Mouse (Mus musculus): ENCODE measurements around the gene Pik3ap1.

The Pik3ap1 gene

DNA sequence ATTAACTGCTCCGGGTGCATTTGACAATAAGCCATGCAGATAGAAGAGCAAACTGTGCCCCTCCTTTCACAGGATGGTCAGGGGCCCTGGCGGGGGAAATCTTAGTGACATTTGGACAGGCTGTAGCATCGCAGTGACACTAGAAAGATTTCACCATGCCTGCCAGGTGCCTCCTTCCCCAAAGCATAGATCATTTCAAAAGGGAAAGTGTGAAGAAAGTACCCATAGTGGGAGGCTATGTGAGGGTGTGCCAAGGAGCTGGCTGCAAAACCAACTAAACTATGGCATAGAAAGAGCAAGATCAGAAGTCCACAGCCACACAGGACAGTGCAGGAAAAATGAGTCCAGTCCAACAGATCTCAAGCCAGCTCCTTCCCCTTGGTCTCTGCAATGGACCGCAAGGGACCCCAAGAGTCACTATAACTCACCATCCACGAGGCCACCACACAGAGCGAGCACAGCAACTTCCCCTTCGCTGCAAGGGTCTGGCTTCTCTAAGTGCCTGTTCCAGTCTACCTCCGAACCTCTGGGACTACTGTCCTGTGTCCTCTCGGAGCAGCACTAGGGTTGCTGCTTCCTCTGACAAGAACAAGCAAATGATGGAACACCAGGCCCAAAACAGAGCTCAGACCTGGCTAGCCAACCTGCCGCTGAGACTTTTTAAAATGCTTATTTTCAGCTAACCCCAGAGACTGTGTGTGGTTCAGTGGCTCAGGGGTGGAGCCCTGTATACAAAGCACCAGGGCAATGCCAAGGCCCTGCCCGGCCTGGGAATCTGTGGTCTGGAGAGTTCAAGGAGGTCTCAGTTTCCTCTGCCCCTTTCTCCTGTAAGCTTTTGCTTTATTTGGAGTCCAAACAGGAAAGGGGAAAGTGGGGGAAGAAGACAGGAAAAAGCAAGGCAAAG, 15.1 kb downstream of the Pik3ap1 start:
- no peak for DNase-seq (ENCODE audit: low read depth, low spot score)

- DNase-seq (ENCODE audit: low read depth, low spot score): peak; percentile 21
These were observed 17.9 kb downstream of the Pik3ap1 start for GRCm38 (mm10) chr19:41366854-41367517.

GRCm38 (mm10) chr19:41366192-41366853, 18.6 kb downstream of the Pik3ap1 start:
- peak; percentile 75 for DNase-seq (ENCODE audit: low read depth, low spot score)

GRCm38 (mm10) chr19:41365570-41365969, 19.3 kb downstream of the Pik3ap1 start:
- no peak for DNase-seq (ENCODE audit: low read depth, low spot score)

GRCm38 (mm10) chr19:41364509-41364908, 20.4 kb downstream of the Pik3ap1 start:
- no peak for DNase-seq (ENCODE audit: low read depth, low spot score)

DNA sequence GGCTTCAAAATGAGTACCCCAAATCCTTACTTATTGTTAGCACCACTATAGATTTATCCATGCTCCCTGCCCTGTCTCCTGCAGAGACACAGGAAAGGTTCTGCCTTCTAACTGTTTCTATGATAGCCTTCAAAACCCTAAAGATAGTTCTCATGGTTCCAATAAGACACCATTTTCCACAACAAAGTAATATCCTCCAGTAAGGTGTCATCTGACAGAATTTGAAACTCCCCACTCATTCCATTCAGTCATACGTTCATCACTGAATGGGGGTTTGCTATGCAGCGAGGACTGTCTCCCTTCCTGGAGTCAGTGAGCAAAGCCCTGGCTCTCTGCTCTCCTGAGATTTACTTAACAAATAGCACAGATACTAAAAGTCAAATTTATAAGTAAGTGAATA, 21.9 kb downstream of the Pik3ap1 start:
- no peak for DNase-seq (ENCODE audit: low read depth, low spot score)

- peak; percentile 55 for DNase-seq (ENCODE audit: low read depth, low spot score)
These were observed 24.4 kb downstream of the Pik3ap1 start for GRCm38 (mm10) chr19:41360459-41360858.

DNA sequence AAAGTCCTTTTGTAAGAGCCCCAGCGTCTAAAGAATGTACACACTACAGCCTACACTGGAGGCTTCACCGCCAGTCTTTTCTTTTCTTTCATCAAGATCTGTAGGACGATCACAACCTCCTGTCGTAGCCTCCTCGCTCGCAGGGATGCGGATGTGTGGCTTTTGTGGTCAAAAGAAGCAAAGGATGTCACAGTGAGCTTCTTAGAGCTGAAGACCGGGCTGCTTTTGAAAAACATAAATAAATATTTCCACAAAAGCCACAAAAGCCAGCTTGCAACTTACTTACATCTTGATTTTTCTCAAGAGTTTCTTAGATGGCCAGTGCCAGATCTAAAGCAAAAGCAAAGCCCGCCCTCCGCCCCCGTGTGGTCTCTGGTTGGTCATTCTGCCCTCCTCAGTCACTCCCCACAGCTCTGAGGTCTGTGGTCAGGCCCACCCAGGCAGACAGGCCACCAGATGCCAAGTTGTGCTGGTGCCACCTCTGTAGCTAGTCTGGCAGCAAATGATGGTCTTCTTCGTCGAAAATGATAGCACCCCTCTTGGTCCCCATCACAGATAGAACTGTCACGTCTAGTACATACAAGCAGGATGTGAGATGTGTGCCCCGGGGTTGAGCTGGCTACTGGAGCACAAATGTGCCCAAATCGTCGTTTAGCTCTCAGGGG, 30.5 kb downstream of the Pik3ap1 start:
- DNase-seq (ENCODE audit: low read depth, low spot score): no peak

DNA sequence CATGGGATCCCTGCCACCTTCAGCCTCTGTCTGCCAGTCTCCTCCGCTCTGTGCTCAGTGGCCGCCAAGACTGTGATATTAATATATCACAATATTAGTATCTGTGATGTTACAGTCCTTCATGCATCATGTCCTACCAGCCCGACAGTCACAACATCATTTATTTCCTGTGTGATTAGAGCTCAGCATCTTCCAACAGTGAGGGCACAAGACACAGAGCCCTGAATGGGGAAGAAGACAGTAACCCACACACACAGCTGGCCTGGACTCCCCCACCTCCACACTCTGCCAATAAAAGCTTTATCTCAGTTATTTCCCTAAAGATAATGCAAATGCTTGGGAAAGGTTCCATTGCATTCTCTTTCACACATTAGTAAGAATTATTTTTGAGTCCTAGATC, 35.3 kb downstream of the Pik3ap1 start:
- DNase-seq (ENCODE audit: low read depth, low spot score): no peak

- DNase-seq (ENCODE audit: low read depth, low spot score): no peak
These were observed 36.7 kb downstream of the Pik3ap1 start for GRCm38 (mm10) chr19:41348161-41348560.

DNA sequence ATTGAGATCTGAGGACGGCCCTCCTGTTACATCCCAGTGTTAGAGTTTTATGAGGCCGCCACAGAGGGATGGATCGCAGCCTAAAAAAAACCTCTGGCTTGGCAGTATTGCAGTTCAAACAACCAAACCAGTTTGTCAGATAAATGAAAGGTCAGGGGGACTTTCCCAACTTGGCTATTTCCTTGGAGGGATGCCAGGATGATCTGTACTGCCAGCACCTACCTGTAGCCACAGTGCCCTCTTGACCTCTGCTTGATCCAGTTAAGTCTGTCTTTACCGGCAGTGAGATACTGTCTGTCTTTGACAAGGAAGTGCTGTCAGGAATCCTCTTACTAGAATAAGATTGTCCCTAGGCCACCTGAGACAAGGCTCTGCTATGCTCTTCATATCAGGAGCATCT, 37.6 kb downstream of the Pik3ap1 start:
- no peak for DNase-seq (ENCODE audit: low read depth, low spot score)

DNA sequence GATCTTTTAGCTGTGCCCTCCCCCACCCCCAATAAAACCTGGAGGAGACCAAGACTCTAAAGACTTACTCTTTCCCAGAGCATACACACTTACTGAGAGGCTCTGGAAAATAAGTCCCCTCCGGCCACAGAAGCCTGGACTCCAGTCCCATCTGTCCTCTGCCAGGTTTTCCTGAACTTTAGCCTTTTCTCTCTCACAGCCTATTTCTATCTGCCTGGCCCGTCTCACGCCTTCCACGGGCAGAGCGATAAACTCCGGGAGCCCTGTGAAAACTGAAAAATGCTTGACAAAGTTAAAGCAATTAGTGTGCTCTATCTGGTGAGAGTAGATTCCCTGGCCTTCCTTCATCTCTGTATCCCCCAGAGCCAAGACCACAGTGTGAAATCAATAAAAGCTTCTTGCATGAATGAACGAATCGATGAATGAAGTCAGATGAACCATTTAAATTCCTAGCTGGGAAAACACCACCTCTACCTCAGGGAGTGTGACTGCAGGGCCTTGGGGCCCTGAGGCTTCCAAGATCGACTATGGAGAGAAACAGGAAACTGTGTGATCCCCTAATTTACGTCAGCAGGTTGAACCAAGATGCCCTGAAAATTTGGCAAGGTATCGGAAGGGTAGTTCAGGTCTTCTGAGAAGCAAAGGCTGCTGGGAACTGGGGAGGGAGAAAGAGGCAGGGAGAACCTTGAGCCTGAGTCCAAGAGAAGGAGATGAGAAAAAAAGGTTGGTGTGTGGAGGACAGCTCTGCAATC, 38.6 kb downstream of the Pik3ap1 start:
- no peak for DNase-seq (ENCODE audit: low read depth, low spot score)

GRCm38 (mm10) chr19:41345028-41345741, 39.7 kb downstream of the Pik3ap1 start:
- no peak for DNase-seq (ENCODE audit: low read depth, low spot score)

DNA sequence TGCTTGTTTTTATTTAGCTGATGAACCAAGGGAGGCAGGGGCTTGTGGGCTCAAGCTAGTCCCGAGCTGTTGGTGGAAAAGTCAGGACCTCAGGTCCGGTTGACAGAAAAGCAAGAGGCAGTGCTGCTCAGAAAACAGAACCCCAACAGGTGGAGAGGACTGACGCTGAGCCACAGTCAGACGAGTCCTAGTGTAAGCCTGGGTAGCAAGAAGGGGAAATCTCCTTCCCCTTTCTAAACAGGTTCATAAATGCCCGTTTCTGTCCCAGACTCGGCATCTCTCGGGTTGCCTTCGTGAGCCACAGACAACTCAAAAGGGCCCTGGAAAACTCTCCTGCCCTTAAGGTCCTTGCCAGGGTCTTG, 40.3 kb downstream of the Pik3ap1 start:
- no peak for DNase-seq (ENCODE audit: low read depth, low spot score)

DNA sequence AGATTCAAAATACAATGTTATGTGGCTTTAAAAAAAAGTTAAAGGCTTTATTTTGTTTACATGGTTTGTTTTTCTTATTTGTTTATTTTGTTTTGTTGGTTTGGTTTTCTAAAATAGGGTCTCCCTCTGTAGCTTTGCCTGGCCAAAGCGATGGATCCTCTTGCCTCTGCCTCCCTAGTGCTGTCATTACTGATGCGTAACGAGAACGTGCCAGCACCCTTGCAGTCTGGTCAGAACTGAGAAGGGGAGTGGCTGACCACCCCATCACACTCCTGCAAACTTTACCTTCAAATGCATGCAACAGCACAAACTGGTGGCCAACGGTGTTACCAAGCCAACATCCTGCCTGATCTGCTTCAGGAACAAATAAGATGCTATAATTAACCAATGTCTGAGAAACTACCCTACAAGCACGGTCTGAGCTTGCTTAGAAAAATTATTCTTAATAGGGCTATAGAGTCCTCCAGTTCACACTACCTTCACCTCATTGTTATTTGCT, 42.3 kb downstream of the Pik3ap1 start:
- no peak for DNase-seq (ENCODE audit: low read depth, low spot score)

DNA sequence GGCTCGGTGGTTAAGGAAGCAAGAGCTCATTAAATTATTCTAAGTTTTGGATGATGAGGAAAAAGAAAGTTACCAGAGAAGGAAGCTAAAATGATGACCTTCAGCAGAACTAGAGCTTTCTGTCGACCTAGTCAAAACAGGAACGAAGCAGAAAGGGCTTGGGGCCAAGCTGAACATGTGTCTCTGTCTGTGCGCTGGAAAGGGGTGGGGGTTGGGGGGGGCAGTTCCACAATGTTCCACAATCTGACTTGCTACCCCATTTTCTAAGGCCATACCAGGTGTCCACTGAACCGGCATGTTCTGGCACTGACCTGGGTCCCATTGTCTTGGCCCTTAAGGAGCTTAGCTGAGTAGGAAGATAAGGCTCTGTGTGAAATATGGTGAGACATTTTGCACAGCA, 43.2 kb downstream of the Pik3ap1 start:
- no peak for DNase-seq (ENCODE audit: low read depth, low spot score)

DNA sequence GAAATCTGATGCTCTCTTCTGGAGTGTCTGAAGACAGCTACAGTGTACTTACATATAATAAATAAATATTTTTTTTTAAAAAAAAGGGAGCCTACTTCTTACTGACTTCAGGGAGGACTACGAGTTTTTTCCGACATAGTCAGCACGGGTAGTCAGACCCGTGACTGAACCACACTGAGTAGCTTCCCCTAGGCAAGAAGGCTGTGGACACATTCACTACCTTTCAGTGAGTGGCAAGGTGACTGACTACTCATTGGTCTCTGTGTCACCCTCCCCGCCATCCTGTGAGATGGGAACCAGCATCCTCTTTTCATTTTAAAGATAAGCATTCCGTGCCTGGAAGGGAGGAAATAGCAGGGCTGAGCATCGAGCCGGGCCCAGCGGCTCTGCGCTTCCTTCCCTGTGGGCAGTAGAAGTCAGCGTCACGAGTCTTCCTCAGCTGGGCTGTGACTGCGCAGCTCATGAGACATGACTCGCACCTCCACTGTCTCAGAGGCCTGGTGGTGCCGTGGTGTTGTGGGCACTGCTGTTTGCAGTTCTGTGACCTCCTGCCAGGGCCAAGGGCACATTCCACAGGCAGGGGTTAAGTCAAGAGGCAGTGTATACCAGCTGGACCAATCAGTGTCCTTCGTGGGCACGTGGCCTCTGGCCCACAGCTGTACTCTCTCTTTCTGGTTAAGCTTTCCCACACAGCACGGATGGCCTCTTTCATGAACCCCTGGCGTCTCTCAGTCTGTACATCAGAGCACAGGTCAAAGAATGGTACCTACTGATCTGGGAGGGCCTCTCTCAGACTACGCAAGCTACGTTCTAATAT, 45.7 kb downstream of the Pik3ap1 start:
- DNase-seq (ENCODE audit: low read depth, low spot score): peak; percentile 13

DNA sequence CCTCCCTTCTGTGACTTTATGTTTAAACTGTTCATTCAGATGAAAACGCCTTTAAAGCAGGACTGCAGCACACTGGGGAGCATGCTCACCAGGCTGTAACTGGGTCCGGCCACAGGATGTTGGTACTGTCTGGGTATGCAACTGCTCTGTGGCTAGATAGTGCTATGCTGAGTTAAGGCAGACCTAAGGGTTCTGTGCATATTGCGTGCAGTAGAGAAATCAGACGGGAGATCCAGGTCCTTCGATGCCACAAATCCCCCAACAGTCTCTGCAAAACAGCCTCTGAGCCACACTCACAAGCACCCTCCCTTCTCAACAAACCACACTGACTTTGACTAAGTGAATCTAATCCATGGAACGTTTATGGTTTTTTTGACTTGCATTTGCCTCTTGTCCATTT, 46.5 kb downstream of the Pik3ap1 start:
- no peak for DNase-seq (ENCODE audit: low read depth, low spot score)

GRCm38 (mm10) chr19:41335721-41336120, 49.2 kb downstream of the Pik3ap1 start:
- no peak for DNase-seq (ENCODE audit: low read depth, low spot score)

GRCm38 (mm10) chr19:41332986-41333385, 51.9 kb downstream of the Pik3ap1 start:
- DNase-seq (ENCODE audit: low read depth, low spot score): no peak
